Mouse (Mus musculus) limb, embryonic 11.5 days (tissue): ENCODE measurements around the gene Ap5z1. TPM values are rescaled to one million over a fixed set of nuclear protein-coding genes. Genes with fewer than 3 reads are reported as not detected.

Experiments
- ATAC-seq: fragments of 200-750 bp; cut with Nextera tagmentation; 2 replicates; pipeline ENCODE4 v1.8.0; 2017; ENCODE audit warnings: low read depth; ENCODE audit not compliant: insufficient number of reproducible peaks, low FRiP score, low TSS enrichment
- DNase-seq: peaks from one replicate; pipeline ENCODE4 v3.0.0-alpha.2; 2015; ENCODE audit warnings: low spot score
- H3K27ac ChIP-seq: fragments of 300-500 bp; sonication (generic); replicated peaks from 2 replicates; pipeline ENCODE4 v1.5.1; 2014; ENCODE audit warnings: low read depth, mild to moderate bottlenecking, low read length
- H3K27me3 ChIP-seq: fragments of 300-500 bp; sonication (generic); 2 replicates; pipeline ENCODE4 v1.6.1; 2014; ENCODE audit warnings: mild to moderate bottlenecking, low read length, mixed read lengths; ENCODE audit not compliant: control insufficient read depth, insufficient read depth
- H3K36me3 ChIP-seq: fragments of 300-500 bp; sonication (generic); 2 replicates; pipeline ENCODE4 v1.6.1; 2014; ENCODE audit warnings: mild to moderate bottlenecking, low read length, moderate library complexity, mixed read lengths; ENCODE audit not compliant: control insufficient read depth, insufficient read depth
- H3K4me1 ChIP-seq: fragments of 300-500 bp; sonication (generic); 2 replicates; pipeline ENCODE4 v1.6.1; 2014; ENCODE audit warnings: low read length, mixed read lengths; ENCODE audit not compliant: control insufficient read depth, insufficient read depth
- H3K4me2 ChIP-seq: fragments of 300-500 bp; sonication (generic); 2 replicates; pipeline ENCODE4 v1.6.1; 2014; ENCODE audit warnings: low read depth, mild to moderate bottlenecking, moderate library complexity; ENCODE audit not compliant: severe bottlenecking
- H3K4me3 ChIP-seq: fragments of 300-500 bp; sonication (generic); 2 replicates; pipeline ENCODE4 v1.5.1; 2014; ENCODE audit warnings: low read depth, low read length
- H3K9ac ChIP-seq: fragments of 300-500 bp; sonication (generic); 2 replicates; pipeline ENCODE4 v1.6.1; 2014; ENCODE audit warnings: mild to moderate bottlenecking, low read length
- H3K9me3 ChIP-seq: fragments of 300-500 bp; sonication (generic); 2 replicates; pipeline ENCODE4 v1.6.1; 2016; ENCODE audit warnings: low read length; ENCODE audit not compliant: control insufficient read depth
- WGBS: fragments of 180-500 bp; shearing (Covaris S2); extraction: QIAGEN DNeasy Blood & Tissue Kit; methylation state at CpG from one replicate; pipeline ENCODE4 v1.1.7; 2014; 5-methylcytosine and 5-hydroxymethylcytosine counted together
- polyA plus RNA-seq: library from polyadenylated mRNA; unstranded; fragments of >200 nt; fragmentation: Nextera tagmentation; extraction: Ambion mirVana; gene quantifications from 2 replicates; pipeline ENCODE4 v1.2.1, GENCODE M21; 2014

Gene Ap5z1
- polyA plus RNA-seq, 1 experiment from 2014 or later, result 8.0 TPM

- Histone ChIP-seq H3K4me3 (no peak overlapping the region), H3K4me2 (no peak overlapping the region), H3K4me1 (peaks cover 4% of the 10 kb centered on the region), H3K9me3 (no peaks in the 10 kb centered on the region), H3K27me3 (no peaks in the 10 kb centered on the region), H3K36me3 (peaks cover 12% of the 10 kb centered on the region), H3K9ac (no peak overlapping the region), H3K27ac (no peak overlapping the region)
- WGBS, result 8% methylated on average over 1 of the region's 1 CpGs
- ATAC-seq (no peak), DNase-seq (no peak)
Observed at GRCm38 (mm10) chr5:142451759-142452158, 12.0 kb upstream of the Ap5z1 start.

- H3K9me3 ChIP-seq, result no peaks in the 10 kb centered on the region
- no peak overlapping the region for H3K27ac ChIP-seq
- H3K27me3 ChIP-seq, result no peaks in the 10 kb centered on the region
- no peak overlapping the region for H3K4me3 ChIP-seq
- H3K4me2 ChIP-seq, result no peak overlapping the region
- DNase-seq, result no peak
- H3K36me3 ChIP-seq, result peaks cover 17% of the 10 kb centered on the region
- no peaks in the 10 kb centered on the region for H3K4me1 ChIP-seq
- 95% methylated on average over 13 of the region's 13 CpGs for WGBS
- ATAC-seq, result no peak
- H3K9ac ChIP-seq, result no peak overlapping the region
Observed at GRCm38 (mm10) chr5:142453742-142454141, 10.0 kb upstream of the Ap5z1 start.

- H3K9me3 ChIP-seq, result no peaks in the 10 kb centered on the region
- no peak overlapping the region for H3K9ac ChIP-seq
- DNase-seq (no peak), ATAC-seq (no peak)
- H3K4me2 ChIP-seq, result no peak overlapping the region
- no peaks in the 10 kb centered on the region for H3K4me1 ChIP-seq
- WGBS, result 62% methylated on average over 15 of the region's 15 CpGs
- no peak overlapping the region for H3K27ac ChIP-seq
- H3K36me3 ChIP-seq, result peaks cover 11% of the 10 kb centered on the region
- no peaks in the 10 kb centered on the region for H3K27me3 ChIP-seq
- H3K4me3 ChIP-seq, result no peak overlapping the region
Observed at GRCm38 (mm10) chr5:142456318-142456717, 7.4 kb upstream of the Ap5z1 start.

- Histone ChIP-seq H3K27me3 (no peaks in the 10 kb centered on the region), H3K9ac (no peak overlapping the region), H3K27ac (no peak overlapping the region), H3K4me1 (no peaks in the 10 kb centered on the region), H3K36me3 (peaks cover 11% of the 10 kb centered on the region), H3K4me3 (no peak overlapping the region), H3K4me2 (no peak overlapping the region), H3K9me3 (no peaks in the 10 kb centered on the region)
- DNase-seq (no peak), ATAC-seq (no peak)
- 50% methylated on average over 10 of the region's 10 CpGs for WGBS
Observed at GRCm38 (mm10) chr5:142457345-142457744, 6.4 kb upstream of the Ap5z1 start.

GRCm38 (mm10) chr5:142458791-142459557 lies 4.8 kb upstream of the Ap5z1 start:
- no peaks in the 10 kb centered on the region for H3K27me3 ChIP-seq
- no peaks in the 10 kb centered on the region for H3K4me1 ChIP-seq
- no peak overlapping the region for H3K4me2 ChIP-seq
- no peak overlapping the region for H3K4me3 ChIP-seq
- ATAC-seq (no peak), DNase-seq (no peak)
- H3K36me3 ChIP-seq, result peaks cover 5% of the 10 kb centered on the region; the same call in 1 of the 2 replicates
- 91% methylated on average over 17 of the region's 17 CpGs for WGBS
- no peak overlapping the region for H3K27ac ChIP-seq
- no peak overlapping the region for H3K9ac ChIP-seq
- H3K9me3 ChIP-seq, result no peaks in the 10 kb centered on the region

- ATAC-seq (no peak), DNase-seq (no peak)
- no peak overlapping the region for H3K27ac ChIP-seq
- no peak overlapping the region for H3K4me3 ChIP-seq
- 89% methylated on average over 5 of the region's 5 CpGs for WGBS
- H3K27me3 ChIP-seq, result no peaks in the 10 kb centered on the region
- H3K4me1 ChIP-seq, result peaks cover 4% of the 10 kb centered on the region; the same call in 1 of the 2 replicates
- H3K36me3 ChIP-seq, result peaks cover 5% of the 10 kb centered on the region; the same call in 1 of the 2 replicates
- H3K9me3 ChIP-seq, result no peaks in the 10 kb centered on the region
- no peak overlapping the region for H3K4me2 ChIP-seq
- H3K9ac ChIP-seq, result no peak overlapping the region
Observed at GRCm38 (mm10) chr5:142459834-142460233, 3.9 kb upstream of the Ap5z1 start.

- DNase-seq (no peak), ATAC-seq (no peak)
- H3K9ac ChIP-seq, result no peak overlapping the region
- WGBS, result 93% methylated on average over 7 of the region's 7 CpGs
- 0 out of 2 replicates have a peak, but pooled peaks cover 3% of the 10 kb centered on the region for H3K36me3 ChIP-seq
- no peaks in the 10 kb centered on the region for H3K27me3 ChIP-seq
- H3K9me3 ChIP-seq, result no peaks in the 10 kb centered on the region
- H3K4me1 ChIP-seq, result peaks cover 4% of the 10 kb centered on the region; the same call in 1 of the 2 replicates
- no peak overlapping the region for H3K27ac ChIP-seq
- H3K4me2 ChIP-seq, result no peak overlapping the region
- no peak overlapping the region for H3K4me3 ChIP-seq
Observed at GRCm38 (mm10) chr5:142461942-142462640, 1.7 kb upstream of the Ap5z1 start.

- 88% methylated on average over 2 of the region's 2 CpGs for WGBS
- no peak overlapping the region for H3K9ac ChIP-seq
- no peak for DNase-seq
- 0 out of 2 replicates have a peak, but pooled peaks cover 3% of the 10 kb centered on the region for H3K36me3 ChIP-seq
- no peaks in the 10 kb centered on the region for H3K27me3 ChIP-seq
- no peak overlapping the region for H3K4me2 ChIP-seq
- no peak overlapping the region for H3K4me3 ChIP-seq
- H3K4me1 ChIP-seq, result peaks cover 4% of the 10 kb centered on the region; the same call in 1 of the 2 replicates
- no peak for ATAC-seq
- H3K27ac ChIP-seq, result no peak overlapping the region
- H3K9me3 ChIP-seq, result no peaks in the 10 kb centered on the region
Observed at GRCm38 (mm10) chr5:142462641-142462948, 1.1 kb upstream of the Ap5z1 start.
